Mouse (Mus musculus): ENCODE measurements around the gene Adora1. TPM values are rescaled to one million over a fixed set of nuclear protein-coding genes. Genes with fewer than 3 reads are reported as not detected.
"Not testable (repeated sequence)": the region's sequence is repeated elsewhere in the genome, so short reads cannot be mapped to it uniquely, and the experiment has no call there.

Gene Adora1
- total and polyA plus RNA-seq, 2 experiments, result 3.2 to 17.0 TPM

- Histone ChIP-seq H3K27me3 (ENCODE audit: control insufficient read depth, insufficient read depth, low read length) (no peaks in the 10 kb centered on the region), H3K27ac (replicated peaks; ENCODE audit: insufficient read depth, low read depth, low read length) (no peak overlapping the region), H3K4me3 (ENCODE audit: insufficient read depth, low read depth, low read length) (no peak overlapping the region), H3K79me2 (ENCODE audit: control insufficient read depth, insufficient read depth, low read length) (no peaks in the 10 kb centered on the region), H3K9ac (ENCODE audit: low read depth, low read length) (no peak overlapping the region), H3K4me1 (ENCODE audit: control insufficient read depth, insufficient read depth, low read length) (no peaks in the 10 kb centered on the region), H3K36me3 (ENCODE audit: control insufficient read depth, insufficient read depth, low read length) (no peaks in the 10 kb centered on the region)
- WGBS, result 67% methylated on average over 2 of the region's 2 CpGs
- no peak for TF ChIP-seq POLR2A (IDR thresholded peaks at IDR 0.05; ENCODE audit: extremely low read depth, insufficient read depth, low read length)
- TF ChIP-seq CTCF (IDR thresholded peaks at IDR 0.05; ENCODE audit: low read depth, low read length), result no peak
- DNase-seq (ENCODE audit: extremely low read depth, low read depth, low spot score), result no peak
Measured at GRCm38 (mm10) chr1:134265797-134266196, 30.6 kb upstream of the Adora1 start.

GRCm38 (mm10) chr1:134264341-134264740 is 29.1 kb upstream of the Adora1 start:
- TF ChIP-seq CTCF (IDR thresholded peaks at IDR 0.05; ENCODE audit: low read depth, low read length) (no peak), POLR2A (IDR thresholded peaks at IDR 0.05; ENCODE audit: extremely low read depth, insufficient read depth, low read length) (no peak)
- Histone ChIP-seq H3K9ac (ENCODE audit: low read depth, low read length) (no peak overlapping the region), H3K27ac (replicated peaks; ENCODE audit: insufficient read depth, low read depth, low read length) (no peak overlapping the region), H3K36me3 (ENCODE audit: control insufficient read depth, insufficient read depth, low read length) (no peaks in the 10 kb centered on the region), H3K4me3 (ENCODE audit: insufficient read depth, low read depth, low read length) (no peak overlapping the region), H3K4me1 (ENCODE audit: control insufficient read depth, insufficient read depth, low read length) (no peaks in the 10 kb centered on the region), H3K79me2 (ENCODE audit: control insufficient read depth, insufficient read depth, low read length) (no peaks in the 10 kb centered on the region), H3K27me3 (ENCODE audit: control insufficient read depth, insufficient read depth, low read length) (no peaks in the 10 kb centered on the region)
- DNase-seq (ENCODE audit: extremely low read depth, low read depth, low spot score), result no peak
- WGBS, result 89% methylated on average over 6 of the region's 6 CpGs

- not testable (repeated sequence) for H3K27ac ChIP-seq (replicated peaks; ENCODE audit: insufficient read depth, low read depth, low read length); DNase-seq (ENCODE audit: extremely low read depth, low read depth, low spot score); H3K4me3 ChIP-seq (ENCODE audit: insufficient read depth, low read depth, low read length); H3K4me1 ChIP-seq (ENCODE audit: control insufficient read depth, insufficient read depth, low read length); H3K79me2 ChIP-seq (ENCODE audit: control insufficient read depth, insufficient read depth, low read length); H3K9ac ChIP-seq (ENCODE audit: low read depth, low read length); H3K27me3 ChIP-seq (ENCODE audit: control insufficient read depth, insufficient read depth, low read length); H3K36me3 ChIP-seq (ENCODE audit: control insufficient read depth, insufficient read depth, low read length)
- 85% methylated on average over 1 of the region's 1 CpGs for WGBS
Measured at GRCm38 (mm10) chr1:134249681-134250080, 14.4 kb upstream of the Adora1 start.

GRCm38 (mm10) chr1:134246590-134246989 is 11.4 kb upstream of the Adora1 start:
- Histone ChIP-seq H3K4me1 (ENCODE audit: control insufficient read depth, insufficient read depth, low read length) (peaks cover 9% of the 10 kb centered on the region), H3K27ac (replicated peaks; ENCODE audit: insufficient read depth, low read depth, low read length) (no peak overlapping the region), H3K9ac (ENCODE audit: low read depth, low read length) (no peak overlapping the region), H3K27me3 (ENCODE audit: control insufficient read depth, insufficient read depth, low read length) (no peaks in the 10 kb centered on the region), H3K36me3 (ENCODE audit: control insufficient read depth, insufficient read depth, low read length) (no peaks in the 10 kb centered on the region), H3K4me3 (ENCODE audit: insufficient read depth, low read depth, low read length) (no peak overlapping the region), H3K79me2 (ENCODE audit: control insufficient read depth, insufficient read depth, low read length) (no peaks in the 10 kb centered on the region)
- WGBS, result 72% methylated on average over 4 of the region's 4 CpGs
- no peak for DNase-seq (ENCODE audit: extremely low read depth, low read depth, low spot score)
- TF ChIP-seq CTCF (IDR thresholded peaks at IDR 0.05; ENCODE audit: low read depth, low read length) (no peak), POLR2A (IDR thresholded peaks at IDR 0.05; ENCODE audit: extremely low read depth, insufficient read depth, low read length) (no peak)

- Histone ChIP-seq H3K4me3 (ENCODE audit: insufficient read depth, low read depth, low read length) (no peak overlapping the region), H3K79me2 (ENCODE audit: control insufficient read depth, insufficient read depth, low read length) (no peaks in the 10 kb centered on the region), H3K4me1 (ENCODE audit: control insufficient read depth, insufficient read depth, low read length) (peaks cover 9% of the 10 kb centered on the region), H3K27me3 (ENCODE audit: control insufficient read depth, insufficient read depth, low read length) (no peaks in the 10 kb centered on the region), H3K36me3 (ENCODE audit: control insufficient read depth, insufficient read depth, low read length) (no peaks in the 10 kb centered on the region), H3K27ac (replicated peaks; ENCODE audit: insufficient read depth, low read depth, low read length) (no peak overlapping the region), H3K9ac (ENCODE audit: low read depth, low read length) (no peak overlapping the region)
- TF ChIP-seq CTCF (IDR thresholded peaks at IDR 0.05; ENCODE audit: low read depth, low read length) (no peak), POLR2A (IDR thresholded peaks at IDR 0.05; ENCODE audit: extremely low read depth, insufficient read depth, low read length) (no peak)
- WGBS, result 80% methylated on average over 13 of the region's 14 CpGs
- DNase-seq (ENCODE audit: extremely low read depth, low read depth, low spot score), result no peak
Measured at GRCm38 (mm10) chr1:134245004-134245717, 9.9 kb upstream of the Adora1 start.

Measured in liver, adult 2 months (tissue).